Mouse (Mus musculus) spleen, adult 12 weeks (tissue): ENCODE results near the gene Clta.

ENCODE experiments used
- DNase-seq: peaks from one replicate; pipeline ENCODE4 v3.0.0; 2022; ENCODE audit warnings: low spot score

Clta gene

DNA sequence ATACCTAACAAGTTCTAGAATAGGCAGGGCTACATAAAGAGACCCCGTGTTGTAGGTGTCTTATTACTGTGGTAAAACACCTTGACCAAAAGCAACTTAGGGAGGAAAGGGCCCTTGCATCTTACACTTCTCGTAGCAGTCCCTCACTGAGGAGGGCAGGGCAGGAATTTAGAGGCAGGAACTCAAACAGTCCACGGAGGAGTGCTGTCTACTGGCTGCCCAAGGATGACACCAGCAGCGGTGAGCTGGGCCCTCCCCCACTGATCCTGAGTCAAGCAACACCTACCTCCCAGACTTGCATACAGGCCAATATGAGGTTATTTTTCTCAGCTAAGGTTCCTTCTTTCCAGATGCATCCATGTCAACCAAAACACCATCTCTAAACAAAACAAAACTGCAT lies 24.0 kb upstream of the Clta start:
- DNase-seq, result no peak

DNA sequence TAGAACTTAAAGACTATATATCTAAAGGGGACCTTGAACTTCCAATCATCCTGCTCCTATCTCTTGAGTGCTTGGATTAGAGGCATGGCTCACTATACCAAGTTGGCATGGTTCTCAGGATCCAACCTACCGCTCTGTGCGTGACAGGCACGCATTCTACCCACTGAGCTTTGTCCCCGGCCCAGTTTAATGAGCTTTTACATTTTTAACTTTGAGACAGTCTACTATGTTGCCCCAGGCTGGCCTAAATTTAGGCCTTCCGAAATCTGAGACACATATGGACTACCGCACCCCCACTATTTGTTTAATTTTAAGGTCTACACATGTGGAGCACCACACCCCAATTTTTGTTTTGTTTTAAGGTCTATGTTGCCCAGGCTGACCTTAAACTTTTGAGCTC lies 23.4 kb upstream of the Clta start:
- no peak for DNase-seq

DNA sequence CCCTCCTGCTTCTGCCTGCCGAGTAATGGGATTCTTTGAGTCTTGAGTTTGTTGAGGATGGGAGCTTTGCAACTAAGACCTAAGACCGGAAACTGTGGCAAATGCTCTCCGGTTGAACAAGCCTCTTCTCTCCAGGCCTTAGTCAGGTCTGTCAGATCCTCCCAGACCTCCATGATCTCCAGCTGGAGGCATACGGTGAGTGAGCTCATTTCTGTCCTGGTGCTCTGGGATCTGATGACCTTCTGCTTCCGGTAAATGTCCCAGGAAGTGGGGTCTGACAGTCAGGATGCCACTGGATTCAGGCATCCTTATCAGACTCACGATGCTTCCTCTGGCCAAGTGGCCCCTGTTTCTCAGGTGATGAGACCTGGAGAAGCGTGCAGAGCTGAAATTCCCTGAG lies 23.0 kb upstream of the Clta start:
- DNase-seq, result no peak

DNA sequence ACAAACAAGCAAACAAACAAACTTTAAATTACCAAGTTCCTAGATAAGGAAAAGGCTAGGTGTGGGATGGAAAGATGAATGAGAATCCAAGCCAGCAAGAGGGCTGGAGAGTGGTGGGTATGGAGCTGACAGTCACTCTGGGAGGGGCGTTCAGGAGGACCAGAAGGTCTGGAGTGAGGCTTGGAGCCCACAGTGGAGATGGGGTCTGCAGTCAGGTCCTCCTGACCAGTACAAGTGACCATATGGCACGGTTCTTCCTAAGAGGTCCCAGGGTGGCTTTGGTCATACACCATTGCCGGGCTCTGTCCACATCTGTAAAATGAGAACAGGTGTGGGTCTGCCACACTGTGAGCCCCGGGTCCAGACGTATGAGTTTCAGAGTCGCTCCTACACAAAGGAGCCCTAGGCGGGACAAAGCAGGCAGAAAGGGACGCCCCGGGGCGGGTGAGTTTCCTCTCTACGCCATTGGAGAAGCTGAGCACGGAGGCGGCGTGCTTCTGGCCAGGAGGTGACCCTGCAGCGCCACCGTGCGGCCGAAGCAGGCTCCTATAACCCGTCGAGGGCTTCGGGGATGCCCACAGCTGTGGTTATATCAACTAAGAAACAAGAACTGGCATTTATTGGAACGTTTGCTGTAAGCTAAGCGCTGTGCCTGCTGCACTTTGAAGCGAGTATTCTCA lies 22.1 kb upstream of the Clta start:
- DNase-seq, result peak; percentile 86

DNA sequence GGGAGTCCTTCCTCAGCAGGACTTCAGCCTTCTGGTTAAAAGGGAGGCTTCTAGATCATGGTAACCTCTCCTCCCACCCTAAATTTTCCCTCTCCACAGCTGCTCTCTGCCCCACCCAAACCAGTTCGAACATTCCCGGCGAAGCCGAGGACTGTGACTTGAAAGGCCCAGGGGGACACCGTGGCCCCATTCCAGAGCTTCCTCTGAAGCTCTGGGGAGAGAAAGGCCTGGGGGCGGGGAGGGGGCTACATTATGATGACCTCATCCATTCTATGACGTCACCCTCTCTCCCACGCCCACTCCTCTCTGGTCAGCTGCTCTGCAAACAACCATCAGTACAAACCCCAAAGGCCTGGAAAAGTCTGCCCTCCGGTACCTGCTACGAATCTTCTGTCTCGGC lies 21.1 kb upstream of the Clta start, which contains the start of gene Ccin:
TSS of gene Ccin (plus strand) at position 303 of the 400 bp plus-strand sequence.
- DNase-seq, result no peak

DNA sequence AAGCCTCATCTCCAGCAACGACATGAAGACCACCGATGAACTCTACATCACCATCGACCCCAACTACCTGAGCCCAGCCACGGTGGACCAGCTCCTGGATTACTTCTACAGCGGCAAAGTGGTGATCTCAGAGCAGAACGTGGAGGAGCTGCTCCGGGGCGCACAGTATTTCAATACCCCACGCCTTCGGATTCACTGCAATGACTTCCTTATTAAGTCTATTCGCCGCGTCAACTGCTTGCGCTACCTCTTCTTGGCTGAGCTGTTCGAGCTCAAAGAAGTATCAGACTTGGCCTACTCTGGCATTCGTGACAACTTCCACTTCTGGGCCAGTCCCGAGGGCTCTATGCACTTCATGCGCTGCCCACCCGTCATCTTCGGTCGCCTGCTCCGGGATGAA lies 20.5 kb upstream of the Clta start:
- no peak for DNase-seq

DNA sequence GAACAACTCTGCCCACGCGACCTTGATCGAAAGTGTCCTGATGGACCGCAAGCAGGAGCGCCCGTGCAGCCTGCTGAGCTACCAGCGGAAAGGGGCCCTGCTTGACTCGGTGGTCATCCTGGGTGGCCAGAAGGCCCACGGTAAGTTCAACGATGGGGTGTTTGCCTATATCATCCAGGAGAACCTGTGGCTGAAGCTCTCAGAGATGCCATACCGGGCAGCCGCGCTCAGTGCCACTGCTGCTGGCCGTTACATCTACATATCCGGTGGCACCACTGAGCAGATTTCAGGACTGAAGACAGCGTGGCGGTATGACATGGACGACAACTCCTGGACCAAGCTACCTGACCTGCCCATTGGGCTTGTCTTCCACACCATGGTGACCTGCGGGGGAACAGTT lies 19.9 kb upstream of the Clta start:
- DNase-seq, result no peak

DNA sequence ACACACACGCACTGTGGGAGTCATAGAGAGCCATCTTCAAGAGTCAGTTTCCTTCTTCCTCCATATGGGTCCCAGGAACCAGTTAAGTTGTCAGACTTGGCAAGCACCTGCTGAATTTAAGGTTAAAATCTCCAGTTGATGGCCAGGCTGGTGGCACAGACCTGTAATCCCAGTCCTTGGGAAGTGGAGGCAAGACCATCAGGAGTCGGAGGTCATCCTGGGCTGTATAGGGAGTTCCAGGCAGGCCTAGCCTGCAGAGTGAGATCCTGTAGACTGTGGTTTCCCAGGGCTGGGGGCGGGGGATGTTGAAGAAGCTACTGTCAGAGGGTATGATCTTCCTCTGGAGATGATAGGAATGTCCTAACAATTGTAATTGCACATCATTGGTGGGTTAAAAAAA lies 15.3 kb upstream of the Clta start:
- DNase-seq, result no peak

DNA sequence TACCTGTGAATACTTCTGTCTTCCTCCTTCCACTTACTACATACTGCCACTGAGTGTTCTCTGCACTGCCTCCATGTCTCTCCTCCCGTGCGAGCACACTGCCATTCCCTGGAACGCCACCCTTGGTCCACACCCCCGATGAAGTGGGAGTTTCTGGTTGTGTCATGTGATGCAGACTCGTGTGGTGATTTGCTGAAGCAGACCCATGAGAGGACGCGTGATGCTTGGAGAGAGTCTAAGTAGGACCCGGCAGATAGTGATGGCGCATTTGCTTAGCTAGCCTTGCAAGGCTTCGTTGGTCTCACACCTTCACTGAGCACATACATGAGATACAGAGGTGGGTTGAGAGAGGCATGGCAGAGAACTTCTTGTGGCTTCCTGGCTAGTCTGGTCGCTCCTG lies 11.2 kb upstream of the Clta start:
- no peak for DNase-seq

DNA sequence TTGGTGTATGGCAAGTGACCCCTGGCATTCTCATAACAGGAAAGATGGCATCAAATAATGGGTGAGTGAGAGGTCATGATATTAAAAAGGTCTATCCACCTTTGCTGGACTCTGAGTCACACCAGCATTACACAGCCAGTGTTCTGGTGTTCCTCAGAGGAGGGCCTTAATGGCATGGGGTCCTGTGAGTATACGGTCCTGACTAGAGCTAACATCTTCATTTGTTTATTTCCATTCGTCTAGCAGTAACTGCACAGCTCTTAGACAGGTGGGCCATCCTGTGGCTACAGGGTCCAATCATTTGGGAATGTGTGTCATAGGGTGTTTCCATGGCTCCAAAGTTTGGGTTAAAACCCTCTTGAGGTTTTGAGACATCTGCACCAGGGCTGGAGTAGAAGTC lies 9.9 kb upstream of the Clta start:
- no peak for DNase-seq

DNA sequence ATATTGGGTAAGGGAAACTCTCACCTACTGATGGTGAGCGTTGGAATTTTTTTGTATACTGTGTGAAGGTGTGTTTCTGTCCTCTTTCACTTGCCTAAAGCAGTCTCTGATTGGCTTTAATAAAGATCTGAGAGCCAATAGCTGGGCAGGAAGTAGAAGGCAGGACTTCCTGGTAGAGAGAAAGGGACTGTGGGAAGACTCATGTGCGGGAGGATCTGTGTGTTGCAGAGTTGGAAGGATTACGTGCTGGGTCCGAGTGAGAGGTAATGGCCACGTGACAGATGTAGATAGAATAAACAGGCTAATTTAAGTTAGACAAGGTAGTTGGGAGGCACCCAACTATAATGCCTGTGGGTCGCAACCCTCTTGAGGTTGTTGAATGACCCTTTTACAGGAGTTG lies 630 bp upstream of the Clta start:
- peak; percentile 17 for DNase-seq

DNA sequence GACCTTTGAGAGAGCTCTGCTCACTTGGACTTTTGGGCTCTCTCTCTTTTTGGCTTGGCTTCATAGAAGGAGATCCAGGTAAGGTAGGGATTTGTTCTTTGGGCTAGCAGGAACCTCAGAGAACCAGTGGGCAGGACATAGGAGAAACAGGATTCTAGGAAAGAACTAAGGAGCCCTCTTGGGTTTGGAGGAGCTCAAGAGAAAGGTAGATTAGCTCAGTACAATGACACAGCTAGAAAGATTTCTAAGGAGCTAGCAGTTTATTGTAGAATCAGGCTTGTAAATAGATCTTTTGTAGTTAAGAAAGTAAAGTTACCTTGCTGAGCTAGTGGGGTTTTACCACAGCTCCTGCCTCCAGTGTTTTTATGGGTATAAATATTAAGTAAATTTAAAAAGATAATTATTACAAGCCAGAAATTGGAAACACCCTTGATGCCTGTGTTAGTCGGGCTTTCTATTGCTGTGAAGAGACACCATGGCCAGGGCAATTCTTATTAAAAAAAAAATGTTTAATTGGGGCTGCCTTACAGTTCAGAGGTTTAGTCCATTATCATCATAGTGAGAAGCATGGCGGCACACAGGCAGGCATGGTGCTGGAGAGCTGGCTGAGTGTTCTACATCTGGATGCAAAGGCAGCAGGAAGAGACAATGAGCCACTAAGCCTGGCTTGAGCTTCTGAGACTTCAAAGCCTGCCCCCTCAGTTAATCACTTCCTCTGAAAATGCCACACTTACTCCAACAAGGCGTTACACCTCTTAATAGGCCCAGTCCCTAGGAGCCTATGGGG lies 564 bp downstream of the Clta start:
- no peak for DNase-seq

DNA sequence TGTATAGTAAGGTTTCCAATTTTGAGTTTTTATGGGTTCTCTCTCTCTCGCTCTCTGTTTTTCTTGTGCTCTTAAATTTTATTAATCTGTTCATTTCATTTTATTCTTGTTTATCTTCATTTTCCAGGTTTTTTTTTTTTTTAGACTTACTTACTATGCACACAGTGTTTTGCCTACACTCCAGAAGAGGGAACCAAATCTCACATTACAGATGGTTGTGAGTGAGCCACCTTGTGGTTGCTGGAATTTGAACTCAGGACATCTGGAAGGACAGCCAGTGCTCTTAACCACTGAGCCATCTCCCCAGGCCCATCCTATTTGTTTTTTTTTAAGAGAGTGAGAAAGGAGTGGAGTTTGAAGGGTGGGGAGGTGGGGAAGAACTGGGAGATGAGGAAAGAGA lies 5.9 kb downstream of the Clta start:
- DNase-seq, result no peak

DNA sequence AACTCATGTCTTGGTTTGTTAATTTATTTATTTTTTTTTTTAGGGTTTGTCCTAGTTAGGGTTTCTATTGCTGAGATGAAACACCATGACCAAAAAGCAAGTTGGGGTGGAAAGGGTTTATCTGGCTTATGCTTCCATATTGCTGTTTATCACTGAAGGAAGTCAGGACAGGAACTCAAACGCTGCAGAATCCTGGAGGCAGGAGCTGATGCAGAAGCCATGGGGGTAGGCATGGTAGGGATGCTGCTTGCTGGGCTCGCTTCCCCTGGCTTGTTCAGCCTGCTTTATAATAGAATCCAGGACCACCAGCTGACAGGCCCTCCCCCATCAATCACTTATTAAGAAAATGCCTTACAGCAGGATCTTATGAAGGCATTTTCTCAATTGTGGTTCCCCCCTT lies 6.6 kb downstream of the Clta start:
- no peak for DNase-seq

DNA sequence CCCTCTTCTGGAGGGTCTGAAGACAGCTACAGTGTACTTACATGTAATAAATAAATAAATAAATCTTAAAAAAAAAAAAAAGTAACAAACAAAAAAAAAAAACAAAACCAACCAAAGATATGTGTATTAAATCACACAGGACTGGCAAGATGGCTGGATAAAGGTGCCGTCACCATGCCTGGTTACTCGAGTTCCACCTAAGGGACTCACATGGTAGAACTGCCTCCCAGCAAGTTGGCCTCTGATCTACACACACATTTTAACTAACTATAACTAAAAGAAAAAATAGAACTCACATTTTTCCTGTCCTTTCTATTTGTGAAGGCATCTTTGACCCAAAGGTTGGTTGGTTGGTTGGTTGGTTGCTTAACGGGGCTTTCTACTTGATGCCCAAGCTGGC lies 7.5 kb downstream of the Clta start:
- no peak for DNase-seq

DNA sequence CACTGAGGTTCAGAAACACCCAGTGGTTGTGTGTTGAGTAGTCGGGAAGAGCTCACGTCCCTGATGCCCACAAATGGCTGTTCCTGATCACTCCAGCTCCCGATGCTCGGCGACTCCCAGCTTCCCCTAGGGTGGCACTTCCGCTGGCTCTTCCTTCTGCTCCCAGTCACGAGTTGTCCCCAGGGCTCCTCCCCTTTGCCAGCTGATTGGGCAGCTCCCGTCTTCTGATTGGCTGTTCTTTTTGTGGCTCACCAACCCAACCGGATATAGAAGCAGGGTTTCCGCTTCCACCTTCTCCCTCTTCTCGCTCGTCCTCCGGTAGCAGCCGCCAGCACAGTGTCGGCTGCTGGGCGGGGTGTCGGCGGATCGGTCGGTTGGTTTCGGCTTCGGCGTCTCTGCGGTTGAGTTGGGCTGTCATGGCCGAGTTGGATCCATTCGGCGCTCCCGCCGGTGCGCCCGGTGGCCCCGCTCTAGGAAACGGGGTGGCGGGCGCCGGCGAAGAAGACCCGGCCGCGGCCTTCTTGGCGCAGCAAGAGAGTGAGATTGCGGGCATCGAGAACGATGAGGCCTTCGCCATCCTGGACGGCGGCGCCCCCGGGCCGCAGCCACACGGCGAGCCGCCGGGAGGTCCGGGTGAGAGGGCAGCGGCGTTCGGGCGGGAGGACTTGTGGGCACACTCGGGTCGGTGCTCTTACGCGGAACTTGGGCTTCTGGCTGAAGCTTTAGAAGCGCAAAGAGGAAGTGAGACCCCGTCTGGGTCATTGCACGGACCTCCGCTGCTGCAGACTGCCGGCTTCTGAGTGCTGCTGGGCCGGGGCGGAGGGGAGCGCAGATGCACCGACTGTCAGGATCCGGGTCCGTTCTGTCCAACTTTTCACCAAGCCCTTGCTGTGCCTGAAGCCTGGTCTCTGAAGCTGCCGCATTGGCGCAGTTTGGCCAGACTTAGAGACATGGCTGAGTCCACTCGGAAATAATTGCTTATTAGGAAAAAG lies 8.4 kb downstream of the Clta start:
- peak; percentile 81 for DNase-seq

DNA sequence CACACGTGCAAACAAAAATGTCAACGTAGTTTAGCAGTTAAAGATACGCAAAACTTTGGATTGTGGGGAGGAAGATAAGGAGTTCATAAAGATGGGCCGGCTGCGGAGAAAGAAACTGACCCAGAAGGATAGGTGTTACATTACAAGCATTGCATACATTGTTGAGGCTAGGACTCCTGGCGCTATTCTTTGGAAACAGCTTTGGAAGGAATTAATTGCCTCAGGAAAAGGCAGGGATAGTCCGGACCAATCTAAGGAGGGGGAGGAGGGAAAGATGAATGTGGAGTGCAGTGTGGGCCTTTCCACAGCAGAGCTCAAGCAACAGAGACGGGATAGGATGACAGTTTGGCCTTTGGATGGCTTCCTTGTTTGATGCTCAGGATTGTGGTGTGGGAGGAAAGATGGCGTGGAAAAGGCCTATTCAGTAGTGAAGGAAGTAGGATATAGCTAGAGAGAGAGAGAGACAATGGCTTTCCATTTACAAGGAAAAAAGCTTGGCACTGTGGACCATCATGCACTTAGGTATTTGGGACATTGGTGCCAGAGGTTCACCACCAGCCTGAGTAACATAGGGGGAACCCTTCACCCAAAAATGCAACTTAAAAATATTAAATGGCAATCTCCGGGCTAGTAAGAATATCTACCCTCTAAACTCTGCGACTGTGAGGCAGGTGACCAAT lies 9.3 kb downstream of the Clta start:
- DNase-seq, result no peak

DNA sequence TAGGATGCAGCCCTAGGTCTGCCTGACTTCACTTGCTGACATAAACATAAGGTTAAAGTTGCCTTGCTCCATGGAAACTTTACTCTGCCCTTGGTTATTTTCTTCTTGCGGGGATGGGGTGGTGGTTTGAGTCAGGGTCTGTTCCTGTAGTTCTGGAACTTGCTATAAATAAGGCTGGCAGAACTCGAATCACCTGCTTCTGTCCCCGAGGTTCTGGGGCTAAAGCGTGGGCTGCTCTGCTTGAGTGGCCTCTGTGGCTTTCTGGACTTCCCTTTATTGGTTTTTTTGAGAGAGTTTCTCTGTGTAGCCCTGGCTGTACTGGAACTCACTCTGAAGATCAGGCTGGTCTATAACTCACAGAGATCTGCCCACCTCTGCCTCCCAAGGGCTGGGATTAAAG lies 11.8 kb downstream of the Clta start:
- no peak for DNase-seq

DNA sequence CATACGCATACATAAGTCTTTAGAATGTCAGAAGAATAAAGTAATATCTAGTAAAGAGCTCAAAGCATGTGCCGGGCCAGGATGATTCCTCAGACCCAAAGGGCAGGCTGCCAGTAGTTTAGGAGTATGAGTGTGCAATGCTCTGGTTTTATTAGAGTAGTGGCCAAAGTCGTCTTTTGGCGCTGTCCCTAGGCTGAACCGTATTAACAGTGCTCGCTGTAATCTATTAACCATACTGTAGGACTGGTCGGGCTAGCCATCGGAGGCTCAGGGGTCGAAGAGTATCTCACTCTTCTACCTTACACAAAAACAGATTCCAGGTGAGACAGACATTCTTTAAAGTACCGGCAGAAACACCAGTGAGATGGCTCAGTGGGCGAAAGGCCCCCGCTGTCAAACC lies 12.5 kb downstream of the Clta start:
- no peak for DNase-seq

DNA sequence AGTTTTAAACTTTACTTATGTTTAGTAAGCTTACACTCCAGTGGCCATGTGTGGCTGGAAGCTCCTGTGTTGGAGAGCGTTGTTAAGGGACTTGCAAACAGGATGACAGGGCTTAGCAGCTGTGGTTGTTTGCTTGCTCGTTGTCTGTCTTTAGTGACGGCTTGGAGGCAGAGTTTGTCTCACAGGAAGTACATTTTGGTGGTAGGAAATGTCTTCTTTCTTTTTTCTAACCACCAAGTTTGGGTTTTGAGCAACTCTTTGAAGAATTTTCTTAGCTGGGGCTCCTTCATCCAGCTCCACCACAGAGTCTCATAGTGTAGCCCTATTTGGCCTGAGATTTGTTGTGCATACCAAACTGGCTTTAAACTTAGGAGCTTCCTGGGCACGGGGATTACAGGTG lies 18.1 kb downstream of the Clta start:
- no peak for DNase-seq

DNA sequence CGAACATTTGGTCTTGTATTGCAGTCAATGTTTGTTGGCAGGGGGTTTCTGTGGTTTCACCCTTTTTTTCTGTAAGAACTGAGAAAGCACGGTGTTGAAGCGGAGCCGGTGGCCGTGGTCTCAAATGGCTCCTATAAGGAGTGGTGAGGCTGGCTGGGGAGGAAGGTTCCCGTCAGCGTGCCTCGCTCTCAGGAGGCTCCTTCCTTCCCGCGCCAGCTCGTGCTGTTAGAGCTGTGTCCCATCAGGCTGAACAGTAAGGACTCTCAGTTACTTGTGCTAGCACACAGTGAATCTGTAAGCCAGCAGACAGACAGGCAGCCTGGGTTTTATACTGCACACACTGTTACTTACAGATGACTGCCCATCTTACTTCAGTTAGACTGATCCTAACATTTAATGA lies 18.5 kb downstream of the Clta start:
- no peak for DNase-seq

DNA sequence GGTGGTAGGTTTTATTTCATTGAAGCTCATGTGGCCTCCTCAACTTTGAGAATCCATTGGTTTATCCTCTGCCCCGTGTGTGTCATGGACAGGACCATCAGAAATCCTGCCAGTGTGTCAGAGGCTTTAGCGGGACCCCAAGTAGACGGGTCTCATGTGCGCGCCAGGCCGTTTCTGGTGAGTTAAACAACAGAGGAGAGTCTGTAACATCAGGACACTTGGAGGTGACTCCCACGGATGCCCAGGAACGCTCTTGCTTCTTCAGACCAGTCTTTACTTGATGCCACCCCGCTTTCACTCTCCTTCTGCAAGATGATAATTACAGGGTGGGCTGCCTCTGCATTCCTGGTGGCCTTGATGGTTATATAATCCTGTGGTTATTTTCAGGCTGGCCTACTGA lies 19.4 kb downstream of the Clta start:
- no peak for DNase-seq
